Mouse (Mus musculus): ENCODE data around the gene Ip6k3.

GRCm38 (mm10) chr17:27152976-27153723 lies 14.4 kb downstream of the Ip6k3 start:
- no peak for TF ChIP-seq CTCF (IDR thresholded peaks at IDR 0.05; ENCODE audit: borderline replicate concordance, insufficient read depth, low read length)
- TF ChIP-seq POLR2A (IDR thresholded peaks at IDR 0.05; ENCODE audit: low read depth, low read length) = no peak
